Mouse (Mus musculus) induced T-regulatory cell, adult 2 months (primary cell): ENCODE data around the gene Rundc3a.
A peak's percentile ranks its signal among the peaks of the same experiment; 100 is the strongest.
"Not testable (repeated sequence)": the region's sequence is repeated elsewhere in the genome, so short reads cannot be mapped to it uniquely, and the experiment has no call there.

Experiments used
- DNase-seq: peaks from one replicate; pipeline ENCODE4 v3.0.0-alpha.2; 2012; ENCODE audit warnings: low read depth

Rundc3a gene

DNA sequence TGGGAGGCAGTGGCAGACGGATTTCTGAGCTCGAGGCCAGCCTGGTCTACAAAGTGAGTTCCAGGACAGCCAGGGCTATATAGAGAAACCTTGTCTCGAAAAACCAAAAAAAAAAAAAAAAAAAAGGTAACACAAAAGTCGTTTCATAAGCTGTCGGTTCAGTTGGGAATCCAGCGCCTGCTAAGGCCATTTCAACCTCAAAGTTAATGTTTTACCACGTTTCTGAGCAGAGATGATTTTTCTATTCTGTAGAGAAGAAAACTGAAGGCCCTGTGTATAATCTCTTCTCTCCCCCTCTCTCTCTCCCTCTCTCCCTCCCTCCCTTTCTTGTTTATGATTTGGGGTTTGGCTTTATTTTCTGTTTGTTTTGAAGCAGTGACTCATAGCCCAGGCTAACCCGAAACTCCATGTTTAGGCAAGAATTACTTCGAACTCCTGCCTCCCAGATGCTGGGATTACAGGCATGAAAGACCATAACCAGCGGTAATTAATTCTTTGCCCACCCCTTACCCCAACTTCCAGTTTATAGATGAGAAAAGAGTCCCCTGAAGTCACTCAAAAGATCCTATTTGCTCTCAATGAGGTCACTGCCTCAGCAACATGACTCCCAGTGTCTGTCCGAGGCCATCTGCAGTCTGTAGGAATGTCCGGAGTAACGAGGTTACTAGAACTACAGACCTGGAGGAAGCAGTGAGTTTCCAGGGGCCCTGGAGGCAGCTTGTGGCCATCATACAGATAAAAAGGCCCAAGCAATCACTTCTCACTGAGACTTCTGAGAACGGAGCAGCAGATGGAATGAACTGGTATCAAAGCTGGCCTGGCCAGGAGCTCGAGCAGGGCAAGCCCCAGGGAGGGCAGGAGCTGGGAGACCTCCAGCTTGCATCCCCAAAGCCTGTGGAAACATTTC, 15.9 kb downstream of the Rundc3a start:
- no peak for DNase-seq

DNA sequence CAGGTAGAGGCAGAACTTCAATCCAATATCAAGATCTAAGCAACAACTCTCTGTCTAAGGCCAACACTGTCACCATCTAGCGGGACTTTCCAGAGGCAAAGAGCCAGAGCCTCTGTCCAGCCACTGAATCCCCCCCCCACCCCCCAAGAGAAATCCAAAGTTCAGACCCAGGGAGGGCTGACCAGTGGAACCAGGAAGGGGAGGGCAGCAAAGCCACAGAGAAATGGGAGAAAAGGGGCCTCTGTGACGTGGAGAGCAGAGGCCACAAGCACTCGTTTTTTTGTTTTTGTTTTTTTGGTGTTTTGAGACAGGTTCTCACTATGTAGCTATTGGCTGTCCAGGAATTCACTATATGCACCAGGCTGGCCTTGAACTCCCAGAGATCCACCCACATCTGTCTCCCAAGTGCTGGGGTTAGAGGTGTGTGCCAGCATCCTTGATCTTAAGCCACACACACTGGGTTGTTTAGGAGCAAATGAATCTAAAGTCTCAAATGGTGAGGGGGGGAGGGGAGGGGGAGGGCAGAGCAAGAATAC, 16.7 kb downstream of the Rundc3a start:
- no peak for DNase-seq

- DNase-seq: not testable (repeated sequence)
These were observed 17.1 kb downstream of the Rundc3a start for GRCm38 (mm10) chr11:102410345-102410744.

GRCm38 (mm10) chr11:102411061-102411460, 17.9 kb downstream of the Rundc3a start:
- no peak for DNase-seq

GRCm38 (mm10) chr11:102411704-102412103, 18.5 kb downstream of the Rundc3a start:
- peak; percentile 94 for DNase-seq

DNA sequence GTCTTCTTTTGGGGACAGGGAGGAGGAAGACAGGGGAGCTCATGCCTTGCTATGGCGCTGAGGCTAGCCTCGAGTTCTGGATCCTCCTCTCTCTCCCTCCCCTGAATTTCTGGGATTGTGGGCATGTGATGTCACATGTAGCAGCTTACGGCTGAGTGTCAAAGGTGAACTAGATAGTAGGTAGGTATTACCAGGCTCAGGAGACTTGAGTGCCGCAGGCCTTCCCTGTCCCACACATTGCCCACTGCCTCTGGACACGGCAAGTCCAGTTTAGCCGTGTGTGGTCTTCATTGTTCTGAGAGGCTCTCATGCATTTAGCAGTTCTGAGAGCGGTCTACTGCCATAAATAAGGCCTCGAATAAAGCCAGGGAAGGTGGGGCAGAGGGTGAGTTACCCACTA, 19.9 kb downstream of the Rundc3a start:
- DNase-seq: no peak

DNA sequence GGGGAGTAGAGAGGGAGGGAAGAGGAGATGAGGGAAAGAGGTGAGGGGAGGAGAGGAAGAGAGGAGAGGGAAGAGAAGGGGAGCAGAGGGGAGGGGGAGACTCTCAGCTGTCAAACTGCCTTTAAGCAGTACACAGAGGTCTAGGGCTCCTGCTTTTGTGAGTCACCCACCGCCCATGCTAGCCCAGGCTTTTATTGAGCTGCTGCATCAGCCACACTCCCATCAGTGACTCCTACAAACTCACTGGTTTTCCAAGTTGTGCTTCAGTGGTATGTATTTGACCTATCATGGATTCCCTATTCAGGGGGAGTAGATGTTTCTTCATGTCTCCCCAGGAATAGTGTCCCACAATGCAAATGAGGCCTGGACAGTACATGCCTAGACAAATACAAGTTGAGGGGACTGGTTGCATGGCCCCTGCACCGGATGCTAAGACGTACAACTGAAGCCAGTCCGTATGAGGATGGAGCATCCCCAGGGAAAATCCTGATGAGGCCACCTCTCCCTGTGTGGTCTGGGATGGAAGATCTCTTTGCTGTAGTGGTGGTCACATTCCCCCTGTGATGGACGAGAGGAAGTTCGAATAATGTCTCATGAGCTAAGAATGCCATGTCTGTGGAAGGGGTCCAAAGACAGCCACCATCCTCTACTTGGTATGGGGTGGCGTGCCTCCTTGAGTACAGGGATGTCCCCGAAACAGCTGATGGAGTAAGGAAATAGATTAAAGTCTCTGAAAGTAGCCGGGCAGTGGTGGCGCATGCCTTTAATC, 22.0 kb downstream of the Rundc3a start:
- DNase-seq: no peak

GRCm38 (mm10) chr11:102417160-102417559, 24.0 kb downstream of the Rundc3a start:
- no peak for DNase-seq

- DNase-seq: no peak
These were observed 25.7 kb downstream of the Rundc3a start for GRCm38 (mm10) chr11:102418887-102419286.

- no peak for DNase-seq
These were observed 28.4 kb downstream of the Rundc3a start for GRCm38 (mm10) chr11:102421559-102421958.

- DNase-seq: no peak
These were observed 31.5 kb downstream of the Rundc3a start for GRCm38 (mm10) chr11:102424666-102425065.

DNA sequence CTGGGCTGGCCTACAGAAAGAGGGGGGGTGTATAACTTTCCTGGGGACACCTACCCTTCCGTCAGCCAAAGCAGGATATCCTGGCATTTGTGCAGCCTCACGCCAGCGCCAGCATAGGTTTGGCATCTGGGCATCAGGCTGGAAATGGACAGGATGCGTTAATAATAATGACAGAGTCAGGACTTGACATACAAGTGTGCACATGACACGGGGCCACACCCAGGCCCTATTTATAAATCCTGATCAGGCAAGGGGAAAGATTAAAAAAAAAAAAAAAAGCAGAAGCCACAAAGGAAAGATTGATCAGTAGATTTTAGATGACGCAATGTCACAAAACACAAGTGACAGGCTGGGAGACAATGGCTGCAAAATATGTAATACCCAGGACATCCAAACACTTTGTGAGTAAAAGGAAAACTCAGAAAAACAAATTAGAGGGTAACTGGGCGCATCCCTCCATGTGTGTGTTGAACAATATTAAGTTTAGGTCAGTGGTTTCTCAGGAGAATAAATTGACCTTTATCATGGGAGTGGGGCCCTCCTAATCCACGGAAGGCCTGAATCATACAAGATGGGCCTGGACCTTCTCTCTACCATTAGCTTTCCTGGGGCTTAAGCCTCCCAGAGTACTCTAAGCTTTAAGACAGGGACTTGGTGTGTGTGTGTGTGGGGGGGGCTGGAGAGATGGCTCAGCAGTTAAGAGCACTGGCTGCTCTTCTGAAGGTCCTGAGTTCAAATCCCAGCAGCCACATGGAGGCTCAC, 32.5 kb downstream of the Rundc3a start:
- no peak for DNase-seq

DNA sequence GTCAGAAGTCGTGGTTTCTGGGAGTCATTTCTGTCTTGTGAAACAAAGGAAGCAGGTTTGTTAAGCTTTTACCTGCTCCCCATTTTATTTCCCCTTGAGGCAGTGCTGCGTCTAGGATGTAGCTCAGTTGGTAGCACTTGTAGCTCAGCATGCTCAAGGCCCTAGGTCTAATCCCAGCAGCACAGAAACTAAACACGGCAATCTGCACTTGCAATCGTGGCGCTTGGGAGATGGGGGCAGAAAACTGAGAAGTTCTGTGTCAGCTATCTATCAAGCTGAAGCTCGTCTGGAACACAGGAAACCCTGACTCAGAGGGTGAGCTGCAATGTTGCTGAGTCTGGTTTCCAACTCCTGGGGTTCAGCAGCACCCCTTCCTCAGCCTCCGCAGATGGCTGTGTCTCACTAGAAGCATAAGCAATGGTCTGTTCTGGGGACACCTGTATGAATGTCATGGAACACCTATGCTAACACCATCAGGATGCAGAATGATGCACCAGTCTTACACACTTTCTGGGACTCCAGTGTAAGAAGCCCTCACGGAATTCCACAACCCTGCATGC, 35.9 kb downstream of the Rundc3a start:
- peak; percentile 47 for DNase-seq

GRCm38 (mm10) chr11:102429551-102429950, 36.3 kb downstream of the Rundc3a start:
- DNase-seq: no peak

DNA sequence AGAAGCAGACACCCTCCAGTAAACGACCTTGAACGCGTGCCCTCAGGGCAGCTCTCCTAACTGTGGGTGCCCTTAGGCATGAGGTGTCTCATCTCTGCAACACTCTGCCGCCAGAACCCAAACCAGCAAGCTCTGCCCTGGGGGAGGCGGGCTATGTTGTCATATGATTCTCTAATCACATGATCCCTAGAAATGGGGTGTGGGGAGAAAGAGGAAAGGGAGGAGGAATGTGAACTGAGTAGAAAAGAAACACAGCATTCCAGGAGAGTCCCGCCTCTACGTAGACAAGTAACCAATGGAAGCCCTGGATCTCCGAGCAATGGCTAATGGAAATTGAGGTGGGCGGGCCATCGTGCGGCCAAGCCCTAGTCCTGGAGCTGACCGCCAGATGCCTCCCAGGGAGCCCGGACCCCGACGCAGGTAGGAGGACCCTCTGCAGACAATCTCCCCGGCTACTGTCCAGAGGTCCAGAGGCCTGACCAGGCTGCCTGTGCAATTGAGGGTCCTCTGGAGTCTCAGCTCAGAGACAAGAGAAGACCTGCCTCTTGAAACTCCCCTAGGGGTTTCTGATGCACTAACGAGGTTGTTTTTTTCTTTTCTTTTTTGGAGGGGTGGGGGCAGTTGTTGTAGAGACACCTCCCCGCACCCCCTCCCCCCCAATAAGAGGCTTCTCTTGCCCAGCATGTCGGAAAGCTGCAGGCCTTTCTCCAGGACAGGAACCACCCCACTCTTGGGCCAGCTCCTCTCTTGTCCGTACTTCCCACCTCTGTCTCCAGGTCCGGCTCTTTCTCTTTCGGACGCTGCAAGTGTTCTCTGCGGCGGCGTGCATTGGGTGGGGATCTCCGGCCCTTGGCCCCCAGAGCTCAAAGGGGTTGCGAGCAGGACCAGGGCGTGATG, 37.2 kb downstream of the Rundc3a start, which contains the start of gene Grn:
Gene Grn, plus strand, starts transcription at position 195 of the 897 bp plus-strand sequence.
- DNase-seq: peak; percentile 84

DNA sequence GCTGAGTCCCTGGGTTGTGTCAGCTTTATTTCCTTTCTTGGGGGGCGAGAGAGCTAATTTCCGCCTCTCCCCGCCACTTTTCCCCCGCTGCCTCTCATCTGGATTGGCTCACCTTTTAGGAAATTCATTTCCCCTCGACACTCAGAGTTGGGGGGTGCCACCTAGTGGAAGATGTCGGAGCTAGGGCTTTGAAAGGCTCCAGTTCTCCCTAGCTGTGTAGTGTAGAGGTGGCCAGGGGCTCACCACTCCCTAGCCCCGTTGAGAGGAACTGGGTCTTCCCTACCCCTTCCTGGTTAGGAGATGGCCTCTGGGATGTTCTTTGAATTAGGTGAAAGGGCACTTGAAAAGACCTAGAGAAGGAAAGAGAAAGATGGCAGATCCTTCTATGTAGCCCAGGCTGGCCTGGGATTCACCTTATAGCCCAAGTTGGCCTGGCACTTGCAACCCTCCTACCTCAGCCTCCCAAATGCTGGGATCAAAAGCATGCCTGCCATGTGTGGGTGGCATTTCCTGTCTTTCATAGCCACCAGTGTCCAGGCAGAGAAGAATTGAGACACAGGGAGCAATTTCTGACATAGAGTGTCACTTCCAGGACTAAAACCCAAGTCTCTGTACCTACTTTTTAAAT, 37.9 kb downstream of the Rundc3a start:
- peak; percentile 90 for DNase-seq

GRCm38 (mm10) chr11:102431728-102432114, 38.5 kb downstream of the Rundc3a start:
- DNase-seq: no peak

- DNase-seq: peak; percentile 67
These were observed 39.1 kb downstream of the Rundc3a start for GRCm38 (mm10) chr11:102432115-102432843.

GRCm38 (mm10) chr11:102432896-102433295, 39.7 kb downstream of the Rundc3a start:
- DNase-seq: no peak
